In genomic region chr9:41159223-41159622, GRCm38 (mm10) we compare ENCODE assay signal across 23 mouse cellular contexts. TPM values are rescaled to one million over a fixed set of nuclear protein-coding genes. Genes with fewer than 3 reads are reported as not detected.
DNase-seq lines count a peak whose midpoint lies in the region; ATAC-seq lines count a peak whose summit lies in the region.
"Had no signal": no experiment of that assay in that cellular context is flagged by ENCODE, and none has a peak within 500 bp of the region (broad histone marks: within the 10 kb centered on the region; RNA-seq: fewer than 3 reads in every experiment).

No protein-coding gene starts in this region.

- 0 out of 2 replicates have a peak, but pooled peaks have one; percentile 24 for ATAC-seq in frontal cortex, adult (ENCODE audit: low TSS enrichment)
- no peak for ATAC-seq in kidney, embryonic 15.5 days (replicated peaks; ENCODE audit: low FRiP score)
- ATAC-seq in megakaryocyte, adult 5-6 weeks (ENCODE audit: poor library complexity, severe bottlenecking), result no peak
- ATAC-seq: activated CD4-positive, CD25-positive, alpha-beta regulatory T cell, adult 4 months; CD4-positive, CD25-positive, alpha-beta regulatory T cell, adult 4 months; forebrain, embryonic 13.5 days; forebrain, embryonic 15.5 days; forebrain, postnatal 0 days; Patski had no signal

- no peak overlapping the region for H3K4me2 ChIP-seq in kidney, embryonic 15.5 days
- H3K4me2 ChIP-seq: embryonic facial prominence, embryonic 12.5 days; forebrain, embryonic 13.5 days; forebrain, embryonic 15.5 days had no signal

- DNase-seq in cerebellum, adult 9-10 months, result peak; percentile 41
- no peak for DNase-seq in cerebellum, postnatal 25 days
- no peak for DNase-seq in frontal cortex, postnatal 36 days (ENCODE audit: low spot score in 2 of 2)
- DNase-seq in kidney, adult 9 months, result peak; percentile 51
- DNase-seq: adrenal gland, adult 8-10 months; adrenal gland, postnatal 14 days; adrenal gland, postnatal 36 days; B cell, adult 2 months; cerebellum, adult 2 months; forebrain, postnatal 0 days had no signal

- H3K27me3 ChIP-seq in kidney, embryonic 15.5 days, result peaks cover 23% of the 10 kb centered on the region
- H3K27me3 ChIP-seq in megakaryocyte, embryonic 14.5 days (replicated peaks), result no peaks in the 10 kb centered on the region
- H3K27me3 ChIP-seq: CH12.LX, Patski had no signal

- H3K27ac ChIP-seq in kidney, embryonic 15.5 days, result no peak overlapping the region
- H3K27ac ChIP-seq: embryonic facial prominence, embryonic 10.5 days; embryonic facial prominence, embryonic 12.5 days; forebrain, embryonic 13.5 days; forebrain, embryonic 15.5 days had no signal

- H3K9me3 ChIP-seq in kidney, embryonic 15.5 days (replicated peaks), result no peaks in the 10 kb centered on the region
- no peaks in the 10 kb centered on the region for H3K9me3 ChIP-seq in megakaryocyte, embryonic 14.5 days
- H3K9me3 ChIP-seq: embryonic facial prominence, embryonic 10.5 days; forebrain, embryonic 15.5 days; G1E had no signal

- WGBS in kidney, embryonic 15.5 days, result 90% methylated on average over 2 of the region's 2 CpGs

- no peak overlapping the region for H3K4me3 ChIP-seq in kidney, embryonic 15.5 days (replicated peaks)
- peak overlapping the region; percentile 75 for H3K4me3 ChIP-seq in megakaryocyte, embryonic 14.5 days (replicated peaks)
- H3K4me3 ChIP-seq: embryonic facial prominence, embryonic 10.5 days; embryonic facial prominence, embryonic 12.5 days; forebrain, embryonic 13.5 days; forebrain, embryonic 15.5 days had no signal

- no peaks in the 10 kb centered on the region for H3K36me3 ChIP-seq in kidney, embryonic 15.5 days
- peaks cover 25% of the 10 kb centered on the region for H3K36me3 ChIP-seq in megakaryocyte, embryonic 14.5 days (replicated peaks; ENCODE audit: low read length)
- H3K36me3 ChIP-seq: embryonic facial prominence, embryonic 10.5 days; embryonic facial prominence, embryonic 12.5 days; forebrain, embryonic 15.5 days had no signal

- no peak overlapping the region for H3K9ac ChIP-seq in kidney, embryonic 15.5 days
- H3K9ac ChIP-seq: embryonic facial prominence, embryonic 12.5 days; forebrain, embryonic 13.5 days; forebrain, embryonic 15.5 days; forebrain, postnatal 0 days had no signal

- peaks cover 24% of the 10 kb centered on the region for H3K4me1 ChIP-seq in kidney, embryonic 15.5 days
- peaks cover 70% of the 10 kb centered on the region for H3K4me1 ChIP-seq in megakaryocyte, embryonic 14.5 days

RNA-seq across cellular contexts. Expression of gene Ubash3b, which starts 2.3 kb away (rescaled TPM):
- polyA plus RNA-seq in kidney, embryonic 15.5 days (2015; fragmentation: Nextera tagmentation; extraction: Ambion mirVana), result 8.1 and 8.7 TPM in 2 replicates
- polyA plus RNA-seq in megakaryocyte, embryonic 14.5 days (2012; ENCODE audit: insufficient read depth, low replicate concordance), result 85.5 and 255 TPM in 2 replicates
- 21.6 and 26.5 TPM in 2 replicates for total RNA-seq in megakaryocyte, adult 5-6 weeks (2015)
- 14.8 and 15.1 TPM in 2 replicates for total RNA-seq in megakaryocyte, adult 5-6 weeks (2017)

Comparison
In these comparisons a context has a peak if more than half of its experiments do, and no peak if none do; other contexts are left out.
1. DNase-seq: peak in cerebellum, adult 9-10 months (single experiment) and kidney, adult 9 months (single experiment); none in cerebellum, postnatal 25 days (0 of 2) and frontal cortex, postnatal 36 days (0 of 2).